Mouse (Mus musculus) liver, embryonic 13.5 days (tissue): ENCODE results near the gene Eea1. TPM values are rescaled to one million over a fixed set of nuclear protein-coding genes. Genes with fewer than 3 reads are reported as not detected.

ENCODE experiments used
- ATAC-seq: fragments of 200-750 bp; cut with Nextera tagmentation; 2 replicates; pipeline ENCODE4 v1.8.0; 2017; ENCODE audit warnings: low read depth, mild to moderate bottlenecking, moderate number of reproducible peaks, moderate library complexity
- DNase-seq: peaks from one replicate; pipeline ENCODE4 v3.0.0; 2022
- H3K27ac ChIP-seq: fragments of 300-500 bp; sonication (generic); 2 replicates; pipeline ENCODE4 v1.5.1; 2015; ENCODE audit warnings: moderate library complexity, mild to moderate bottlenecking, inconsistent platforms
- H3K27me3 ChIP-seq: fragments of 300-500 bp; sonication (generic); 2 replicates; pipeline ENCODE4 v1.6.1; 2015; ENCODE audit warnings: mild to moderate bottlenecking, inconsistent platforms
- H3K36me3 ChIP-seq: fragments of 300-500 bp; sonication (generic); 2 replicates; pipeline ENCODE4 v1.6.1; 2015; ENCODE audit warnings: mild to moderate bottlenecking, inconsistent platforms
- H3K4me1 ChIP-seq: fragments of 300-500 bp; sonication (generic); replicated peaks from 2 replicates; pipeline ENCODE4 v1.6.1; 2015; ENCODE audit warnings: inconsistent platforms
- H3K4me2 ChIP-seq: fragments of 300-500 bp; sonication (generic); 2 replicates; pipeline ENCODE4 v1.6.1; 2015; ENCODE audit warnings: inconsistent platforms, mild to moderate bottlenecking, moderate library complexity
- H3K4me3 ChIP-seq: fragments of 300-500 bp; sonication (generic); replicated peaks from 2 replicates; pipeline ENCODE4 v1.5.1; 2015; ENCODE audit warnings: mild to moderate bottlenecking, inconsistent platforms
- H3K9ac ChIP-seq: fragments of 300-500 bp; sonication (generic); 2 replicates; pipeline ENCODE4 v1.6.1; 2015; ENCODE audit warnings: mild to moderate bottlenecking, inconsistent platforms
- H3K9me3 ChIP-seq: fragments of 300-500 bp; sonication (generic); replicated peaks from 2 replicates; pipeline ENCODE4 v1.6.1; 2016; ENCODE audit warnings: inconsistent platforms
- WGBS: fragments of 180-500 bp; shearing (Covaris S2); methylation state at CpG from one replicate; pipeline ENCODE4 v1.1.7; 2015; ENCODE audit not compliant: insufficient replicate concordance; 5-methylcytosine and 5-hydroxymethylcytosine counted together
- polyA plus RNA-seq: library from polyadenylated mRNA; unstranded; fragments of >200 nt; fragmentation: Nextera tagmentation; extraction: Ambion mirVana; gene quantifications from 2 replicates; pipeline ENCODE4 v1.2.1, GENCODE M21; 2015

Eea1 gene
- polyA plus RNA-seq, 1 experiment from 2014 or later: 10.3 TPM

- Histone ChIP-seq H3K27me3 (no peaks in the 10 kb centered on the region), H3K27ac (no peak overlapping the region), H3K9ac (no peak overlapping the region), H3K4me3 (no peak overlapping the region), H3K36me3 (no peaks in the 10 kb centered on the region; the same call in 1 of the 2 replicates), H3K9me3 (no peaks in the 10 kb centered on the region), H3K4me1 (peaks cover 7% of the 10 kb centered on the region), H3K4me2 (no peak overlapping the region)
- ATAC-seq (no peak; the same call in 1 of the 2 replicates), DNase-seq (no peak)
- WGBS: 66% methylated on average over 4 of the region's 4 CpGs
Measured at GRCm38 (mm10) chr10:95950797-95951196, 10.3 kb downstream of the Eea1 start.

DNA sequence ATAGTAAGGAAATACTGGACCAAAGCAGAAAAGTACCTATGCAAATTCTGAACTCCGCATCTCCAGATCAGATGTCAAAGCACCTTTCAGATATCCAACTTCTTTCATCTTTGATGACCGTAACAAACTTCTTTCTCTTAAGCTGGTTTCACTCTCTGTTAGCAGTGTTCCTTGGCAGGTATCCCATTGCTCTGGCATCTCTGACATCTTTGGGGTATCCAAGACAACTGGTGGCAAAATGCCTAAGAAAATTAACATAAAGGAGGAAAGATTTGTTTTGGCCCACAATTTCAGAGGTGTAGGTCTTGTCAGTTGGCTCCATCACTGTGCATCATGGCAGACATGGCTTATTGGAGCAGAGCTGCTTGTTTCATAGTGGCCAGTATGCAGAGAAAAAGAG, 10.9 kb downstream of the Eea1 start:
- Histone ChIP-seq H3K4me1 (peaks cover 7% of the 10 kb centered on the region), H3K4me2 (no peak overlapping the region), H3K36me3 (no peaks in the 10 kb centered on the region; the same call in 1 of the 2 replicates), H3K4me3 (no peak overlapping the region), H3K27me3 (no peaks in the 10 kb centered on the region), H3K9ac (no peak overlapping the region), H3K27ac (no peak overlapping the region), H3K9me3 (no peaks in the 10 kb centered on the region)
- DNase-seq (no peak), ATAC-seq (no peak)
- WGBS: 87% methylated on average over 2 of the region's 2 CpGs

GRCm38 (mm10) chr10:95956629-95957028, 16.2 kb downstream of the Eea1 start:
- WGBS: 71% methylated on average over 2 of the region's 2 CpGs
- H3K4me3 ChIP-seq: no peak overlapping the region
- H3K4me2 ChIP-seq: no peak overlapping the region
- H3K4me1 ChIP-seq: no peaks in the 10 kb centered on the region; the same call in 1 of the 2 replicates
- H3K9me3 ChIP-seq: no peaks in the 10 kb centered on the region
- no peak overlapping the region for H3K27ac ChIP-seq
- no peaks in the 10 kb centered on the region for H3K36me3 ChIP-seq
- no peak overlapping the region for H3K9ac ChIP-seq
- H3K27me3 ChIP-seq: no peaks in the 10 kb centered on the region
- DNase-seq: no peak
- ATAC-seq: no peak

GRCm38 (mm10) chr10:95957574-95957973, 17.1 kb downstream of the Eea1 start:
- ATAC-seq: no peak
- H3K4me2 ChIP-seq: no peak overlapping the region
- H3K9me3 ChIP-seq: no peaks in the 10 kb centered on the region
- no peak for DNase-seq
- H3K36me3 ChIP-seq: no peaks in the 10 kb centered on the region
- no peaks in the 10 kb centered on the region; the same call in 1 of the 2 replicates for H3K4me1 ChIP-seq
- WGBS: 69% methylated on average over 1 of the region's 1 CpGs
- H3K27me3 ChIP-seq: no peaks in the 10 kb centered on the region
- no peak overlapping the region for H3K27ac ChIP-seq
- H3K4me3 ChIP-seq: no peak overlapping the region
- H3K9ac ChIP-seq: no peak overlapping the region

DNA sequence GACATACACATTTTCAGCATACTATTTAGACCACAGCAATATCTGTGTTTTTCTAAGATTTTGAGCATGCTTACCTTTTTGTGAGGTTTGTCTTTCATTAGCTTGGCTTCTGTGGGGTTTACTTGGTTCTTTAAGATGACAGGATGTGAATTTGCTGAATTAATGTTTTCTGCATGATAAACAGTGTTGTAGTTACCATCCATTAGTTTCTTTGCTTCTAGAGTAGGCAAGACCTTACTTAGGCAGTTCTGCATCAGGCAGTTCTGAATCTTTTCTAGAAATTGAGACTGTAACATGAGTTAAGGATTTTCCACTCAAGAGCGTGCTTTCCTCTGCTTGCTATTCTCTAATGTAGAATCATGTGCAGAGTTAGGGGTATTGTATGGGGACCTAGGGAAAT, 24.2 kb downstream of the Eea1 start:
- ATAC-seq (no peak), DNase-seq (no peak)
- Histone ChIP-seq H3K4me3 (no peak overlapping the region), H3K27me3 (no peaks in the 10 kb centered on the region), H3K9me3 (no peaks in the 10 kb centered on the region), H3K27ac (no peak overlapping the region), H3K4me1 (peaks cover 2% of the 10 kb centered on the region), H3K36me3 (no peaks in the 10 kb centered on the region), H3K9ac (no peak overlapping the region), H3K4me2 (no peak overlapping the region)
- WGBS: 90% methylated on average over 1 of the region's 1 CpGs

DNA sequence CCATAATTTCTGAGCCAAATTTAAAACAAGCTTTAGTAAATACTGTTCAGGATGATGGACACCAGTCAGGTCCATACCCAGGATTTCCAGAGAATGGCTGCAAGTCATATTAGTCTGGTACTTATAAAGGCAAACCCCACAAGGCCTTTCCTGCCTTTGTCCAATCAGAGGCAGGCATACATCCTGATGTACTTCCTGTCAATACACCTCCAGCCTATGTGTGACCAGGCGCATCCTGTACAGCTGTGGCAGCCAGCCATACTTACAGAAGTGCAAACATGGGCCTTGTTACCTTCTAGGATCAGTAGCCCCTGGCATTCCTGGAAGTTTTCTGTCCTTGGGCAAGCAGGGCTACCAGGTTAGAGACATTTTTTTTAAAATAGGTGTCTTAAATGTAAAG, 29.2 kb downstream of the Eea1 start:
- WGBS: 67% methylated on average over 1 of the region's 1 CpGs
- peaks cover 26% of the 10 kb centered on the region for H3K4me1 ChIP-seq
- no peaks in the 10 kb centered on the region for H3K9me3 ChIP-seq
- ATAC-seq (no peak), DNase-seq (no peak)
- H3K36me3 ChIP-seq: peaks cover 4% of the 10 kb centered on the region
- no peak overlapping the region for H3K9ac ChIP-seq
- H3K4me3 ChIP-seq: no peak overlapping the region
- H3K27ac ChIP-seq: no peak overlapping the region
- no peaks in the 10 kb centered on the region for H3K27me3 ChIP-seq
- H3K4me2 ChIP-seq: no peak overlapping the region

DNA sequence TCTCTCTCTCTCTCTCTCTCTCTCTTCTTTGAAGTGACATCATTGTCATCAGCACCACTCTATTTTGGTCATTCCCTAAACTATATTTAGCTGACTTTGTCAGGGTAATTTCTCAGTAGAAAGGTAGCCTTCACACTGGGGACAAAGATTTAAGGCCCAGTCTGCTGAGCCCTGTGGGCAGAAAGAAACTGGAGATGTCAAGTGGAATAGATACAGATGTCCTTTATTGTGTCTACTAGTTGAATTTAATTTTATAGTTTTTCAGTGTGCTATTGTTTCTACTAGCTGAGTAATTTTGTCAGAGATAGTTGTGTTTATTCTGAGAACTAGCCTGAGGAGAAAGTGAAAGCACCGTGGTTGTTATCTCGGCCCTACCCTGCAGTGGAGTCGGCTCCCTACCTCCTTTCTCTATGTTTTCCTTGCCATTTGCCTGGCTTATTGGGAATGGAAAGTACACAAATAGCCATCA, 30.3 kb downstream of the Eea1 start:
- no peak overlapping the region for H3K27ac ChIP-seq
- peaks cover 15% of the 10 kb centered on the region for H3K36me3 ChIP-seq
- ATAC-seq (peak; percentile 56; the same call in 1 of the 2 replicates), DNase-seq (no peak)
- H3K9me3 ChIP-seq: no peaks in the 10 kb centered on the region
- H3K4me2 ChIP-seq: peak overlapping the region; percentile 59
- H3K9ac ChIP-seq: peak overlapping the region; percentile 40; the same call in 1 of the 2 replicates
- no peaks in the 10 kb centered on the region for H3K27me3 ChIP-seq
- peak overlapping the region; percentile 38 for H3K4me3 ChIP-seq
- peaks cover 26% of the 10 kb centered on the region for H3K4me1 ChIP-seq
- WGBS: 15% methylated on average over 3 of the region's 3 CpGs

DNA sequence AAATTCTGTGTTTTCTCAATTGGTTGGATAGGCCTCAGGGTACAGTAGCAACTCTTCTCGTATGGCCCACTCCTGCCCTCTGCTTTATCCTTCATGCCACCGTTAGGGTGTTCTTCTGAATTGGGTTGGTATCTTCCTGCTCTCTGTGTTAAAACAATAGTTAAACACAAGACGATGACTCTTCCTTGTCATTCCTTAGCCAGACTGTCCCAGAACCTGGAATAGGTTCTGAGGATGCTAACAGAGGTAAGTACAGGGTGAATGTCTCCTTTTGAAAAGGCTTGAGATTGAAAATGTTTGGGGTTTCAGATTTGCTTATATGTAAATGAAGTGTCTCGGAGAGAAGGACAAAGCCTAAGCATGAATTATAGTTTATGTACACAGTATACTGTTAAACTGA, 30.9 kb downstream of the Eea1 start:
- DNase-seq: no peak
- H3K9me3 ChIP-seq: no peaks in the 10 kb centered on the region
- WGBS: 75% methylated on average over 4 of the region's 4 CpGs
- peak overlapping the region; percentile 59 for H3K4me2 ChIP-seq
- peaks cover 26% of the 10 kb centered on the region for H3K4me1 ChIP-seq
- peak overlapping the region; percentile 40; the same call in 1 of the 2 replicates for H3K9ac ChIP-seq
- H3K27me3 ChIP-seq: no peaks in the 10 kb centered on the region
- ATAC-seq: no peak
- no peak overlapping the region for H3K27ac ChIP-seq
- H3K4me3 ChIP-seq: no peak overlapping the region
- H3K36me3 ChIP-seq: peaks cover 19% of the 10 kb centered on the region

GRCm38 (mm10) chr10:95971942-95972341, 31.5 kb downstream of the Eea1 start:
- H3K27ac ChIP-seq: no peak overlapping the region
- ATAC-seq: no peak
- 51% methylated on average over 3 of the region's 3 CpGs for WGBS
- no peak overlapping the region for H3K4me2 ChIP-seq
- H3K36me3 ChIP-seq: peaks cover 24% of the 10 kb centered on the region
- DNase-seq: no peak
- H3K4me1 ChIP-seq: peaks cover 26% of the 10 kb centered on the region
- H3K9ac ChIP-seq: no peak overlapping the region
- H3K4me3 ChIP-seq: no peak overlapping the region
- no peaks in the 10 kb centered on the region for H3K27me3 ChIP-seq
- no peaks in the 10 kb centered on the region for H3K9me3 ChIP-seq

DNA sequence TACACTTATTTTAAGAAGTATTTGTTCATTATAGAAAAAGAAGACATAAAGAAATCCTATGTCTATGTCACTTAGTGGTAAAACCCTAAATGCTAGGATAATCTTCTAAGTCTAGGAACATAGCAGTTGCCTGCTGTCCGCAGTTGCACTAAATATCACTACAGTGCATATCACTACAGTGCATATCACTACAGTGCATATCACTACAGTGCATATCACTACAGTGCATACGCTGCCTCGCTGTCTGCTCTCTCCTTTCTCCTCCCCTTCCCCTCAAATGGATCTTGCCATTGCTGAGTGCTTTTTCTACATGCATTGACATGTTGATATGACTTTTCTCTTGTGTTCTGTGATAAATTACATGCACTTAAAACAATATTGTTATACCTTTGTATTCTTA, 34.0 kb downstream of the Eea1 start:
- no peaks in the 10 kb centered on the region for H3K27me3 ChIP-seq
- 43% methylated on average over 3 of the region's 3 CpGs for WGBS
- ATAC-seq: peak; percentile 79

DNA sequence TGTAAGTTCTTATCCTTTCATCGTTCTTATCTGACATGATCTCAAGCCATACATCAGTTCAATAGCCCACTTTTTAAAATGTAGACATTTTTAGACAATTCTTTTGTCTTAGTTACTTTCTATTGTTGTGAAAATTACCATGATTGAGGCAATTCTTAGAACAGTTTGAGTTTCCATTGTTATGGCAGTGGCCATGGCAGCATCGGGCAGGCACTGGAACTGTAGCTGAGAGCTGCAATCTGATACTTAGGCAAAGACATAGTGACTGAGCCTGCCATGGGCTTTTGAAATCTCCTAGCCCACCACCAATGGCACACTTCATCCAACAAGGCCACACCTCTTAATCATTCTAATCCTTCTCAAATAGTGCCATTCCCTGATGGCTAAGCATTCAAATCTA, 36.3 kb downstream of the Eea1 start:
- H3K9ac ChIP-seq: no peak overlapping the region
- peaks cover 5% of the 10 kb centered on the region; the same call in 1 of the 2 replicates for H3K4me1 ChIP-seq
- no peaks in the 10 kb centered on the region for H3K9me3 ChIP-seq
- H3K36me3 ChIP-seq: peaks cover 27% of the 10 kb centered on the region
- no peak overlapping the region for H3K4me3 ChIP-seq
- DNase-seq: no peak
- H3K4me2 ChIP-seq: no peak overlapping the region
- ATAC-seq: no peak
- WGBS: 83% methylated on average over 2 of the region's 2 CpGs
- H3K27ac ChIP-seq: no peak overlapping the region
- H3K27me3 ChIP-seq: no peaks in the 10 kb centered on the region

More for the DNA sequence above, 34.0 kb downstream of the Eea1 start:
- H3K4me1 ChIP-seq: peaks cover 26% of the 10 kb centered on the region
- H3K9ac ChIP-seq: no peak overlapping the region
- H3K36me3 ChIP-seq: peaks cover 27% of the 10 kb centered on the region
- no peak overlapping the region for H3K4me2 ChIP-seq
- H3K27ac ChIP-seq: no peak overlapping the region
- H3K9me3 ChIP-seq: no peaks in the 10 kb centered on the region
- H3K4me3 ChIP-seq: no peak overlapping the region
- DNase-seq: no peak

DNA sequence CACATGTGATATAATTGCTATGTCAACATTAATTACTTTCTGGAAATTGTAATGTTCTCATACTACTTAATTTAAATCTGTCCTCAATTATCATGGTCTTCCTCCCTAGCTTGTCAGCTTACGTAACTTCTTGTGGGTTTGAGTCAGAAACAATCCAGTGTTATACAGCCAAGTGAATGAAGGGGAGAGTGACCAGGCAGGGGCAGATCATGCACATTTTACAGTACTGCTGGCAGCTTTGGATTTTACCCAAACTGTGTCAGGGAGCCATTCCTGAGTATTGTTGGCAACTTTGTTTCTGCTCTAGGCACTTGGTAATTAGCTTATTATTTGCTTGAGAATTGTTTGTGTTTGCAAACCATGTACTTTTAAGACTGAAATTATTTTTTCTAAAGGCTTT, 49.3 kb downstream of the Eea1 start:
- Histone ChIP-seq H3K36me3 (no peaks in the 10 kb centered on the region), H3K9ac (no peak overlapping the region), H3K4me1 (peaks cover 8% of the 10 kb centered on the region), H3K9me3 (no peaks in the 10 kb centered on the region), H3K4me3 (no peak overlapping the region), H3K27ac (no peak overlapping the region), H3K27me3 (no peaks in the 10 kb centered on the region), H3K4me2 (no peak overlapping the region)
- no peak for DNase-seq
- 98% methylated on average over 1 of the region's 1 CpGs for WGBS
- no peak for ATAC-seq
